Mouse (Mus musculus) ES-E14 (cell line): ENCODE results near the gene Gpr75. TPM values are rescaled to one million over a fixed set of nuclear protein-coding genes. Genes with fewer than 3 reads are reported as not detected.

Source experiments
- DNase-seq: peaks from one replicate; pipeline ENCODE4 v3.0.0-alpha.2; 2013; ENCODE audit warnings: low read depth, low spot score
- H3K27ac ChIP-seq: 2 replicates; pipeline ENCODE4 v1.5.1; 2012; ENCODE audit warnings: low read depth, mild to moderate bottlenecking, low read length, moderate library complexity, mixed read lengths; ENCODE audit not compliant: poor library complexity, insufficient read depth, severe bottlenecking
- H3K36me3 ChIP-seq: 2 replicates; pipeline ENCODE4 v1.6.1; 2012; ENCODE audit warnings: mild to moderate bottlenecking, low read length, moderate library complexity, mixed read lengths; ENCODE audit not compliant: control insufficient read depth, poor library complexity, insufficient read depth, severe bottlenecking
- H3K4me1 ChIP-seq, 2 experiments: fragments of 150-350 bp in 1 of 2; sonication (generic) in 1 of 2; 2 replicates each; pipeline ENCODE4 v1.6.1; 2012; ENCODE audit warnings: low read length in 2 of 2, mild to moderate bottlenecking in 1 of 2, mixed read lengths in 1 of 2; ENCODE audit not compliant: control insufficient read depth in 2 of 2, insufficient read depth in 2 of 2, poor library complexity in 1 of 2
- H3K4me3 ChIP-seq, 2 experiments: fragments of 150-350 bp in 1 of 2; sonication (generic) in 1 of 2; 2 replicates each; pipeline ENCODE4 v1.5.1; 2012; ENCODE audit warnings: low read length in 2 of 2, low read depth in 1 of 2, mild to moderate bottlenecking in 1 of 2, mixed read lengths in 1 of 2; ENCODE audit not compliant: insufficient read depth in 1 of 2, poor library complexity in 1 of 2, severe bottlenecking in 1 of 2
- H3K9ac ChIP-seq: 2 replicates; pipeline ENCODE4 v1.6.1; 2012; ENCODE audit warnings: low read depth, mild to moderate bottlenecking, low read length, mixed read lengths; ENCODE audit not compliant: poor library complexity, insufficient read depth, severe bottlenecking
- H3K9me3 ChIP-seq: fragments of 150-350 bp; sonication (generic); 2 replicates; pipeline ENCODE4 v1.6.1; 2012; ENCODE audit warnings: low read depth, mild to moderate bottlenecking, low read length; ENCODE audit not compliant: control insufficient read depth, insufficient read depth
- CHD2 ChIP-seq: IDR thresholded peaks from 2 replicates; pipeline ENCODE4 v1.6.1; 2014; ENCODE audit warnings: mild to moderate bottlenecking, low read depth, low read length, inconsistent platforms
- HCFC1 ChIP-seq: IDR thresholded peaks from 2 replicates; pipeline ENCODE4 v1.6.1; 2012; ENCODE audit warnings: low read length, inconsistent platforms, borderline replicate concordance; ENCODE audit not compliant: insufficient read depth
- MAFK ChIP-seq: IDR thresholded peaks from 2 replicates; pipeline ENCODE4 v1.6.1; 2014; ENCODE audit warnings: mild to moderate bottlenecking, low read depth, low read length, inconsistent platforms; ENCODE audit not compliant: insufficient read depth
- ZC3H11A ChIP-seq: IDR thresholded peaks from 2 replicates; pipeline ENCODE4 v1.6.1; 2012; ENCODE audit warnings: low read depth, mild to moderate bottlenecking, inconsistent platforms, low read length, borderline replicate concordance
- ZNF384 ChIP-seq: IDR thresholded peaks from 2 replicates; pipeline ENCODE4 v1.6.1; 2012; ENCODE audit warnings: low read depth, low read length, inconsistent platforms
- in situ Hi-C, 2 experiments: fragments of 600-800 bp; cut with MboI; formaldehyde crosslinking; loops; one replicate each; pipeline ENCODE4 v1.15.1; 2025; ENCODE audit warnings: low sequenced_read_pairs in 2 of 2, inconsistent platforms in 1 of 2; ENCODE audit not compliant: unreplicated experiment in 2 of 2
- total RNA-seq: library from RNA; depleted of rRNA; stranded (reverse); fragments of 300-350 nt; gene quantifications from 2 replicates; pipeline ENCODE4 v1.2.3, GENCODE M21; 2012

The Gpr75 gene
- total RNA-seq, 1 experiment = 0.80 TPM

DNA sequence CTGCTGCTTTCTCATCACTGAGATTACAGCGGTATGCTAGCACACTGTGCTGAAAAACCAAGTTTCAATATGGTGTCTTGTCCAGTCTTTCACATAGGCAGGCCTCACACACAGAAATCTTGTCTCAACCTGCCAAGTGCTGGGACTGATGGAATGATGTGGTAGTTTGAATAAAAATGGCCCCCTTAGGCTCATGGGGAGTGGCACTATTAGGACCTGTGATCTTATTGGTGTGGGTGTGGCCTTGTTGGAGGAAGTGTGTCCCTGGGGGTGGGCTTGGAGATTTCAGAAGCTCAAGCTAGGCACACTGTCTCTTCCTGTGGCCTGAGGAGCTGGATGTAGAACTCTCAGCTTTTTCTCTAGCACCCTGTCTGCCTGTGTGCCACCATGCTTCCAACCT is 11.0 kb downstream of the Gpr75 start:
- Histone ChIP-seq H3K4me3 (no peak overlapping the region), H3K4me1 (no peaks in the 10 kb centered on the region), H3K36me3 (no peaks in the 10 kb centered on the region), H3K27ac (no peak overlapping the region), H3K9ac (no peak overlapping the region), H3K9me3 (no peaks in the 10 kb centered on the region)
- in situ Hi-C loops = no loop called here
- DNase-seq = peak; percentile 4
- no peak for TF ChIP-seq MAFK
- TF ChIP-seq HCFC1 = no peak

DNA sequence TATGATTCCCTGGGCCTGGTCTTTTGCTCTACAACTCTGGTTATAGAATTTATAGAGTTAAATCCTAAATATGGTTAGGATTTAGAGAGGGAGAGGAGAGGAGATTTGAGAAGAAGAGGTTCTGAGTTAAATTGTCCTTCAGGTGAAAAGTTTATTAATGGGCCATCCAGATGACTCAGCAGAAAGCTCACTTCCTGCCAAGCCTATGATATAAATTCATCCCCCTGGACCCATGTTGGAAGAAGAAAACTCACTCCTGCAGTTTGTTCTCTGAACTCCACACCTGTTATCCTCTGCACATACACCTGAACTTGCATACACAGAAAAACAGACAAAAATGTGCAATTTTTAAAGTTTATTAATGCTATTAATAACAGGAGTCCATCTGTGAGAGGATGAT is 14.2 kb downstream of the Gpr75 start:
- DNase-seq = no peak
- Histone ChIP-seq H3K36me3 (no peaks in the 10 kb centered on the region), H3K27ac (no peak overlapping the region), H3K4me1 (no peaks in the 10 kb centered on the region), H3K4me3 (no peak overlapping the region), H3K9me3 (no peaks in the 10 kb centered on the region), H3K9ac (no peak overlapping the region)
- TF ChIP-seq CHD2 = no peak
- 0 out of 2 replicates have a peak, but pooled peaks have one; percentile 5 for TF ChIP-seq MAFK
- TF ChIP-seq HCFC1 = no peak
- TF ChIP-seq ZC3H11A = no peak
- no peak for TF ChIP-seq ZNF384
- in situ Hi-C loops = no loop called here

DNA sequence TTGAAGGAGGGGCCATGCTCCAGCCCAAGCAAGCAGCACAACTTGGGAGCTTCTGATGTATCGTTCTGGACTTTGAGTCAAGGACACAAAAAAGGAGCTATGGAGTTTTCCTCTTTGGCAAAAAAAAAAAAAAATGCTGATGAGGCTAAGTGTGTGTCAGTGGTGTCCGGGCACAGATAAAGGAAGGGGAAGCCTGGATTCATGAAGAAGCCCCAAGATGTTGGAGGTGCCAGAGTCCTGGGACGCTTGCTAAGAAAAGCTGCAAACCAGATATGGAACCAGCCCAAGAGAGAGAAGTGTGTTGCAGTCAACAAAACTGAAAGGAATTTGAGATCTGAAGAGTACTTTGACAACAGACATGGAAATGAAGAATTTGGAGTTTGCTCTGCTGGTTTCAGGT is 27.2 kb downstream of the Gpr75 start:
- Histone ChIP-seq H3K36me3 (no peaks in the 10 kb centered on the region), H3K9me3 (no peaks in the 10 kb centered on the region), H3K4me3 (no peak overlapping the region), H3K9ac (no peak overlapping the region), H3K27ac (no peak overlapping the region), H3K4me1 (no peaks in the 10 kb centered on the region)
- in situ Hi-C loops = no loop called here
- no peak for TF ChIP-seq HCFC1
- TF ChIP-seq CHD2 = no peak
- no peak for TF ChIP-seq ZNF384
- TF ChIP-seq MAFK = no peak
- no peak for TF ChIP-seq ZC3H11A
- no peak for DNase-seq

DNA sequence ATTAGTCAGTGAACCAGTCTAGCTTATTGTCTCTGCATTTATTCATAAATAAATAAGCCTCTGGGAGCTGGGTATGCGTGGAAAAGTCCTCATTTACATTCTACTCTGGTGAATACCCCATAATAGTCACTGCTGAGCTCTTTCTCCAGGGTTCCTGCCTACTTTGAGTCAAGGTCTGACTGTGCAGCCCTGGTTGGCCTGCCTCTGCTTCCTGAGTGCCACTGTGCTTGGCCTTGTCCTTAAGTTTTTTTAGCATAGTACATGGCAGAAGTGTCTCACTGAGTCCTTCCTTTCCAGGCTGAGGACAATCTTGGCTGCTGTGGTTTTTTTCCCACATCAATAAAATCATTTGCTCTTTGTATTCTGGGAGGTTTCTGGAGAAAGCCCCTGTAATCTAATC is 35.5 kb downstream of the Gpr75 start:
- in situ Hi-C loops = no loop called here
- H3K4me1 ChIP-seq = no peaks in the 10 kb centered on the region
- no peaks in the 10 kb centered on the region for H3K9me3 ChIP-seq
- no peak overlapping the region for H3K9ac ChIP-seq
- DNase-seq = no peak
- H3K27ac ChIP-seq = no peak overlapping the region
- no peak for TF ChIP-seq CHD2
- TF ChIP-seq HCFC1 = no peak
- no peak for TF ChIP-seq ZC3H11A
- TF ChIP-seq ZNF384 = no peak
- no peak for TF ChIP-seq MAFK
- H3K4me3 ChIP-seq = no peak overlapping the region
- H3K36me3 ChIP-seq = peaks cover 3% of the 10 kb centered on the region; the same call in 1 of the 2 replicates

DNA sequence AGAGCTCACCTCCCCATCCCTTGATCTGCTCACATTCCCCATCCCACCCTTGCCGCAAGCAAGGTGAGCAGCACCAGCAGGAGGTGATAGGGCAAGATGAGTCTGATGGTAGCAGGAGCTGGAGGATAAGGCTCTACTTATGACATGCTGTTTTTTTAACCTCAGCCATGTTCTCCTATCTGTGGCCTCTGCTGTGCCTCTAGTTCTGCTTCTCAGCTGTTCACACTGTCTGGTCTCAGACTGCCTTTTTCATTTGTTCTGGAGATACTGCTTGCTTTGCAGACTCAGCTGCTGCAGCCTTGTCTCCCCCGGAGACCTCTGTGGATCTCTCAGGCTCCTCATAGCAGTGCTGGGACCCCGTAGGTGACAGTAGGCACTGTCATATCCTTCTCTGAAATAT is 38.1 kb downstream of the Gpr75 start:
- DNase-seq = no peak
- in situ Hi-C loops = no loop called here
- TF ChIP-seq HCFC1 (no peak), ZNF384 (no peak), ZC3H11A (no peak), MAFK (no peak), CHD2 (no peak)

More for the DNA sequence above, 38.1 kb downstream of the Gpr75 start:
- Histone ChIP-seq H3K9me3 (no peaks in the 10 kb centered on the region), H3K9ac (no peak overlapping the region), H3K36me3 (peaks cover 3% of the 10 kb centered on the region; the same call in 1 of the 2 replicates), H3K4me3 (no peak overlapping the region), H3K4me1 (no peaks in the 10 kb centered on the region), H3K27ac (no peak overlapping the region)
